Mouse (Mus musculus) megakaryocyte, embryonic 14.5 days (primary cell): ENCODE data around the gene Got2. TPM values are rescaled to one million over a fixed set of nuclear protein-coding genes. Genes with fewer than 3 reads are reported as not detected.

ENCODE experiments used
- H3K27me3 ChIP-seq: replicated peaks from 2 replicates; pipeline ENCODE3; 2012; ENCODE audit warnings: inconsistent platforms
- H3K36me3 ChIP-seq: replicated peaks from 2 replicates; pipeline ENCODE3; 2012; ENCODE audit warnings: low read length, inconsistent platforms, mixed read lengths
- H3K4me1 ChIP-seq: 2 replicates; pipeline ENCODE4 v1.6.1; 2012; ENCODE audit warnings: inconsistent platforms
- H3K4me3 ChIP-seq: replicated peaks from 2 replicates; pipeline ENCODE3; 2012; ENCODE audit warnings: moderate library complexity, mild to moderate bottlenecking, inconsistent platforms
- H3K9me3 ChIP-seq: 2 replicates; pipeline ENCODE4 v1.6.1; 2012; ENCODE audit warnings: inconsistent platforms
- FLI1 ChIP-seq: IDR thresholded peaks from 2 replicates; pipeline ENCODE4 v1.6.1; 2012; ENCODE audit warnings: low read length, inconsistent platforms, mixed read lengths
- GATA1 ChIP-seq: IDR thresholded peaks from 3 replicates; pipeline ENCODE4 v1.6.1; 2012; ENCODE audit warnings: mixed read lengths, low read length, inconsistent platforms, borderline replicate concordance
- polyA plus RNA-seq: library from polyadenylated mRNA; stranded (reverse); fragments of >175 nt; gene quantifications from 2 replicates; pipeline ENCODE4 v1.2.3, GENCODE M21; 2012; ENCODE audit warnings: low replicate concordance; ENCODE audit not compliant: insufficient read depth

Got2 gene
- polyA plus RNA-seq, 1 experiment = 22.3 TPM

DNA sequence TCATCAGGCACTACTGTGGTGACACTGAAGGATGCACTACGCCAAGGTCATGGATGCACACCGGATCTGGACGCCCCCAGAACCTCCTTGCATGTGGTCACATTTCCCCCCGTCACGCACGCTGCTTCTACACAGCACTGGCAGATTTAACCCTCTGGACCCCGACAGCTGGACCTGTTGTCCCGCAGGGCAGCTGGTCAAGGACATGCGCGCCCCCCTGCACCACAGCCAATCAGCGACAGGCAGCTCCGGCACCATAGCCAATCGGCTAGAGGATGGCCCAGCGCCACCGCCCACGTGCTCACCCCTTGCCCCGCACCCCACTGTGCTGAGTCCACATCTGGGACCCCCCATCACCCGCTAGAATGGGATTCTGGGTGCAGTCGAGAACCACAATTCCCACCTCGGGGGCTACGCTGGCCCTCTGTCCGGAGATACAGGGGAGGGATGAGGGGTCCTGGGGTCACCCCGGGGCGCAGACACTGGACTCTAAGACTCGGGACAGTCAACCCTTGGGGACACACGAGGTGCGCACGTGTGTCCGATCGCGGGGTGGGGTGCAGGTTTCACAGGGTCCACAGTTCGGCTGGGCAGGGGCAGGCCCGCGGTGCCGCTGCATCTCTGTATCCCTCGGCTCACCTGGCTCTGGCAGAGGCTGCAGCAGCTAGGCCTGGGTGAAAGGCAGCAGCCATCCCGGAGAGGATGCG is 616 bp downstream of the Got2 start:
- TF ChIP-seq FLI1 = no peak
- no peak for TF ChIP-seq GATA1
- no peaks in the 10 kb centered on the region for H3K27me3 ChIP-seq
- no peaks in the 10 kb centered on the region; the same call in 1 of the 2 replicates for H3K9me3 ChIP-seq
- H3K36me3 ChIP-seq = no peaks in the 10 kb centered on the region
- H3K4me1 ChIP-seq = peaks cover 57% of the 10 kb centered on the region
- H3K4me3 ChIP-seq = peak overlapping the region; percentile 98

DNA sequence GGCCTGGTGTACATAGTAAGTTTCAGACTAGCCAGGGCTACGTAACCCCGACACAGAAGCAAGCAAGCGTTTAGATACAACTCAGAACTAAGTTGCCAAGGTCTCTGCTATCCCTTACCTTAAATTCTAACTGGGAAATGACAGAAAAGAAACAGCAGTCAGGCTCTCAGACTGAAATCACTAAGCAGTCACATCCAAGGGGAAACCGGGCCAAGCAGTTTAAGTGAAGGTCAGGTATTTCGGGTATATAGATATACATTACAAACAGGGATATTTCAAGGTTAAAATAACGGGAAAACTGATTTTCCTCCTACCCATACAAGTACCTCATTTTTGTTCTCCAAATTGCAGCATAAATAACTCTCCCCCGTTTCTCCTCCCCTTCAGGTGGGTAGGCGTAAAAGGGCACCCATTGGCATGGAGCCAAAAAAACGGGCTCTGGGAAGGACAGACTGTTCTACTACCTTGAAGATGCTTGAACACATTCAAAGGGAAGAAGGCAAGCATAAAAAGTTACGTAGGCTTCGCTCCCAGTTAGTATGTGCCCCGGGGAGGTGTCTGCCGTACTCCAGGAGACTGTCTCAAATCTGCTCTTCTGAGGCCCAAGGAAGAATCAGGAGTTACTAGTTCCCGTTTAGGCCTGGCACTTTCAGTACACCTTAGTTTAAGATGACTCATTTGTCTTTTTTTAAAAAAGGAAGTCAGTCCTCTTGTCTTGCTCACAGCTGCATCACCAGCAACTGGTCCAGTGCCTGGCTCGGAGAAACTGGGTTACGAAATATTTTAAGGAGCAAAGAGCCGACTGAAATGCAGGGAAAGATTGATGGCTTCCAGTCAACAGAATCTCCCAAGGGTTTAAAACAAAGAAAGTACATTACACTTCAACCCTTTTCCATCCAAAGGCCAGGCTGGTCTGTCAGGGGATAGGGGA is 1.4 kb downstream of the Got2 start:
- peaks cover 5% of the 10 kb centered on the region for H3K36me3 ChIP-seq
- TF ChIP-seq GATA1 (no peak), FLI1 (no peak)
- H3K4me1 ChIP-seq = peaks cover 62% of the 10 kb centered on the region
- H3K27me3 ChIP-seq = no peaks in the 10 kb centered on the region
- peak overlapping the region; percentile 98 for H3K4me3 ChIP-seq
- no peaks in the 10 kb centered on the region; the same call in 1 of the 2 replicates for H3K9me3 ChIP-seq

DNA sequence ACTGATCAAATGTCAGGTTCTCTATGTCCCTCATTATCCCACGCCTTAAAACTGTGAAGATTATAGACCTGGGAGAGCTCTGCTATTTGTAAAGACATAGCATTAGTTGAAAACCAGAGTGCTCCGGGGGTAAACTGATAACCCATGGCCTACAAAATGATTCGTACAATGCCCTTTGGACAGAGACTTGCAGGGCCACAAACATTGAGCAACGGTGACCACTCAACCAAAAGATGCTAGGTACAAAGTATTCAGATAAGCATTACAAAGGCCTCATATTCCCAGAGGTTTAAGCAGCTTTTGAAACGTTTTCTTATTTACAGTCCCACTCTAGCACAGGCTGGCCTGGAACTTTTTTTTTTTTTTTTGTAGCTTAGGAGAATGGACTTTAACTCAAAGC is 2.4 kb downstream of the Got2 start:
- H3K9me3 ChIP-seq = no peaks in the 10 kb centered on the region; the same call in 1 of the 2 replicates
- peaks cover 72% of the 10 kb centered on the region for H3K4me1 ChIP-seq
- H3K36me3 ChIP-seq = peaks cover 5% of the 10 kb centered on the region
- H3K27me3 ChIP-seq = no peaks in the 10 kb centered on the region
- no peak overlapping the region for H3K4me3 ChIP-seq
- TF ChIP-seq FLI1 (no peak), GATA1 (no peak)

- TF ChIP-seq GATA1 (no peak), FLI1 (no peak)
- H3K27me3 ChIP-seq = no peaks in the 10 kb centered on the region
- no peak overlapping the region for H3K4me3 ChIP-seq
- peaks cover 77% of the 10 kb centered on the region for H3K4me1 ChIP-seq
- H3K9me3 ChIP-seq = no peaks in the 10 kb centered on the region
- peaks cover 5% of the 10 kb centered on the region for H3K36me3 ChIP-seq
Measured at GRCm38 (mm10) chr8:95885271-95885841, 3.0 kb downstream of the Got2 start.

DNA sequence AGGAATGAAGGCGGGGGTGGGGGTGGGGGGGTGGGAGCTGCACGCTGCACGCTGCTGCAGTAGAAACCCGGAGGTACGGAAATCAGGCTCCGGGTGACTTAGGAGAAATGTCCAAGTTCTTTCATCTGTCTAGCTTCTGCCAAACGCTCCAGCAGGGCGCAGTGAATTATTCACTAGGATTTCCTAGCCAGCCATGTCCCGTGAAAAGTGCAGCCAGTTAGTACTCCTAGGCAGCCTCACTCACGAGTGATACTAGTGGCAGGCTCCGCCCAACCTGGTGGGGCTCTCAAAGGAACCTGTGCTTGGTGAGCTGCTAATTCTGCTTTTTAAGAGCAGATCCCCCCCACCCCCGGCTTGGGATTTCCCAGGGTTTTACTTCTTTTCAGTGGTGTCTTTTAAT is 3.9 kb downstream of the Got2 start:
- TF ChIP-seq GATA1 (no peak), FLI1 (no peak)
- Histone ChIP-seq H3K4me1 (peaks cover 83% of the 10 kb centered on the region), H3K27me3 (no peaks in the 10 kb centered on the region), H3K9me3 (no peaks in the 10 kb centered on the region), H3K4me3 (no peak overlapping the region), H3K36me3 (peaks cover 5% of the 10 kb centered on the region)

- peaks cover 13% of the 10 kb centered on the region for H3K36me3 ChIP-seq
- no peaks in the 10 kb centered on the region for H3K27me3 ChIP-seq
- peaks cover 96% of the 10 kb centered on the region for H3K4me1 ChIP-seq
- no peak for TF ChIP-seq GATA1
- no peak for TF ChIP-seq FLI1
- no peaks in the 10 kb centered on the region for H3K9me3 ChIP-seq
- peak overlapping the region; percentile 43 for H3K4me3 ChIP-seq
Measured at GRCm38 (mm10) chr8:95882191-95882590, 6.2 kb downstream of the Got2 start.

GRCm38 (mm10) chr8:95881576-95881975 is 6.8 kb downstream of the Got2 start:
- Histone ChIP-seq H3K9me3 (no peaks in the 10 kb centered on the region), H3K36me3 (peaks cover 19% of the 10 kb centered on the region)

GRCm38 (mm10) chr8:95879823-95880222 is 8.5 kb downstream of the Got2 start:
- TF ChIP-seq GATA1 (no peak), FLI1 (no peak)
- Histone ChIP-seq H3K27me3 (no peaks in the 10 kb centered on the region), H3K9me3 (no peaks in the 10 kb centered on the region), H3K36me3 (peaks cover 36% of the 10 kb centered on the region), H3K4me3 (no peak overlapping the region), H3K4me1 (peaks cover 76% of the 10 kb centered on the region)

More at GRCm38 (mm10) chr8:95881576-95881975, 6.8 kb downstream of the Got2 start:
- Histone ChIP-seq H3K4me1 (peaks cover 94% of the 10 kb centered on the region), H3K27me3 (no peaks in the 10 kb centered on the region), H3K4me3 (no peak overlapping the region)
- TF ChIP-seq GATA1 = no peak
- no peak for TF ChIP-seq FLI1

GRCm38 (mm10) chr8:95878176-95878962 is 10.0 kb downstream of the Got2 start:
- no peak for TF ChIP-seq FLI1
- TF ChIP-seq GATA1 = no peak
- H3K27me3 ChIP-seq = no peaks in the 10 kb centered on the region
- peaks cover 50% of the 10 kb centered on the region for H3K36me3 ChIP-seq
- H3K4me1 ChIP-seq = peaks cover 61% of the 10 kb centered on the region
- peak overlapping the region; percentile 90 for H3K4me3 ChIP-seq
- H3K9me3 ChIP-seq = no peaks in the 10 kb centered on the region
